In the genomic region with DNA sequence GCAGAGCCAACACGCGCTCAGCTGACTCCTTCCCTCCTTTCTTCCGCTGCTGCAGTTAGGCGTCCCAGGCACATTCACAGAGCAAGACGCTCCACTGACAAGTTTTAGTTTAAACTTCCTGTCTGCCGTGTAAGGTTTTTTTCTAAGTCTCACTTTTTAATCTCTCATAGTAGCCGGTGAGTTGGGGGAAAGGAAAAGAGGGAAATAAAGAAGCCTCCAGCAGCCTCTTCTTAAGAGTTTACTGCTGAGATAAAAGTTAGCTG, we compare ENCODE assay signal across 9 mouse cellular contexts. TPM values are rescaled to one million over a fixed set of nuclear protein-coding genes. Genes with fewer than 3 reads are reported as not detected.
DNase-seq lines count a peak whose midpoint lies in the region; ATAC-seq and TF ChIP-seq lines count a peak whose summit lies in the region.
"Had no signal": no experiment of that assay in that cellular context is flagged by ENCODE, and none has a peak within 500 bp of the region (broad histone marks: within the 10 kb centered on the region; RNA-seq: fewer than 3 reads in every experiment).

No protein-coding gene starts in this region.

- H3K4me3 ChIP-seq in layer of hippocampus, adult 2 months: no peak overlapping the region
- H3K4me3 ChIP-seq in embryonic facial prominence, embryonic 13.5 days: 0 out of 2 replicates have a peak overlapping the region, but pooled peaks have one; percentile 14
- H3K4me3 ChIP-seq in heart, embryonic 16.5 days (ENCODE audit: low read length): no peak overlapping the region
- no peak overlapping the region for H3K4me3 ChIP-seq in liver, embryonic 15.5 days (replicated peaks)

- peak overlapping the region; percentile 56; the same call in 1 of the 2 replicates for H3K27ac ChIP-seq in layer of hippocampus, adult 2 months
- peak overlapping the region; percentile 99 for H3K27ac ChIP-seq in embryonic facial prominence, embryonic 13.5 days
- H3K27ac ChIP-seq in heart, embryonic 16.5 days (ENCODE audit: low read length): peak overlapping the region; percentile 80
- peak overlapping the region; percentile 41; the same call in 1 of the 2 replicates for H3K27ac ChIP-seq in liver, embryonic 15.5 days (replicated peaks)

- peak overlapping the region; percentile 69 for H3K9ac ChIP-seq in embryonic facial prominence, embryonic 13.5 days
- peak overlapping the region; percentile 34; the same call in 1 of the 2 replicates for H3K9ac ChIP-seq in heart, embryonic 16.5 days (ENCODE audit: low read length)
- no peak overlapping the region for H3K9ac ChIP-seq in liver, embryonic 15.5 days

- no peaks in the 10 kb centered on the region for H3K27me3 ChIP-seq in embryonic facial prominence, embryonic 13.5 days
- H3K27me3 ChIP-seq in heart, embryonic 16.5 days (ENCODE audit: control insufficient read depth, insufficient read depth, low read length): no peaks in the 10 kb centered on the region
- H3K27me3 ChIP-seq in liver, embryonic 15.5 days: no peaks in the 10 kb centered on the region

- peaks cover 83% of the 10 kb centered on the region for H3K4me1 ChIP-seq in embryonic facial prominence, embryonic 13.5 days
- H3K4me1 ChIP-seq in heart, embryonic 16.5 days (ENCODE audit: control insufficient read depth, insufficient read depth, low read length): peaks cover 26% of the 10 kb centered on the region
- 0 out of 2 replicates have a peak, but pooled peaks cover 6% of the 10 kb centered on the region for H3K4me1 ChIP-seq in liver, embryonic 15.5 days (replicated peaks)

- no peaks in the 10 kb centered on the region for H3K9me3 ChIP-seq in embryonic facial prominence, embryonic 13.5 days
- no peaks in the 10 kb centered on the region for H3K9me3 ChIP-seq in heart, embryonic 16.5 days (replicated peaks; ENCODE audit: control insufficient read depth, low read length)
- no peaks in the 10 kb centered on the region for H3K9me3 ChIP-seq in liver, embryonic 15.5 days (replicated peaks)

- peak overlapping the region; percentile 49 for H3K4me2 ChIP-seq in embryonic facial prominence, embryonic 13.5 days
- peak overlapping the region; percentile 25; the same call in 1 of the 2 replicates for H3K4me2 ChIP-seq in heart, embryonic 16.5 days (ENCODE audit: low read depth, low read length)
- H3K4me2 ChIP-seq in liver, embryonic 15.5 days: no peak overlapping the region

- TF ChIP-seq CTCF in layer of hippocampus, adult 2 months (conservative IDR thresholded peaks at IDR 0.05): no peak

- no peak for ATAC-seq in embryonic facial prominence, embryonic 13.5 days (ENCODE audit: insufficient number of reproducible peaks, insufficient read depth, low FRiP score, low TSS enrichment, low read depth)
- no peak for ATAC-seq in heart, embryonic 16.5 days (replicated peaks; ENCODE audit: extremely low read depth, insufficient read depth, low FRiP score)
- no peak for ATAC-seq in liver, embryonic 15.5 days (ENCODE audit: insufficient read depth)
- ATAC-seq in granulocyte monocyte progenitor cell, adult 5-6 weeks (replicated peaks; ENCODE audit: poor library complexity, severe bottlenecking): no peak

- no peaks in the 10 kb centered on the region for H3K36me3 ChIP-seq in embryonic facial prominence, embryonic 13.5 days
- no peaks in the 10 kb centered on the region for H3K36me3 ChIP-seq in heart, embryonic 16.5 days (ENCODE audit: control insufficient read depth, insufficient read depth)
- no peaks in the 10 kb centered on the region for H3K36me3 ChIP-seq in liver, embryonic 15.5 days (replicated peaks)

- DNase-seq in layer of hippocampus, adult 2 months (ENCODE audit: low spot score in 2 of 2): no peak
- no peak for DNase-seq in layer of hippocampus, adult 9-11 months
- no peak for DNase-seq in cerebellum, postnatal 36 days

- 15% methylated on average over 7 of the region's 7 CpGs for WGBS in embryonic facial prominence, embryonic 13.5 days
- WGBS in heart, embryonic 16.5 days: 19% methylated on average over 7 of the region's 7 CpGs
- 35% methylated on average over 7 of the region's 7 CpGs for WGBS in liver, embryonic 15.5 days (ENCODE audit: insufficient replicate concordance)

RNA-seq across cellular contexts. Expression of gene 4930558K02Rik, which starts 25.0 kb away (rescaled TPM):
- not detected for total RNA-seq in layer of hippocampus, adult 2 months (2021)
- polyA plus RNA-seq in embryonic facial prominence, embryonic 13.5 days (2015; fragmentation: Nextera tagmentation; extraction: Ambion mirVana): not detected in 2 replicates
- polyA plus RNA-seq in heart, embryonic 16.5 days (2015; fragmentation: Nextera tagmentation; extraction: Ambion mirVana): not detected in 2 replicates
- polyA plus RNA-seq in liver, embryonic 15.5 days (2015; fragmentation: Nextera tagmentation; extraction: Ambion mirVana): not detected in 2 replicates
- not detected in 2 replicates for total RNA-seq in granulocyte monocyte progenitor cell, adult 5-6 weeks (2014; fragmentation: Nextera tagmentation)
- not detected in 2 replicates for total RNA-seq in granulocyte monocyte progenitor cell, adult 5-6 weeks (2017)
- polyA plus RNA-seq: erythroblast, embryonic 14.5 days; liver, embryonic 16.5 days had no signal

RNA-seq across cellular contexts. Expression of gene Pigc, which starts 35.5 kb away (rescaled TPM):
- 10 to 100 TPM; 13.3 to 14.5 TPM for total RNA-seq in layer of hippocampus, adult 2 months (2021)
- 50.4 and 51.4 TPM in 2 replicates for polyA plus RNA-seq in embryonic facial prominence, embryonic 13.5 days (2015; fragmentation: Nextera tagmentation; extraction: Ambion mirVana)
- polyA plus RNA-seq in heart, embryonic 16.5 days (2015; fragmentation: Nextera tagmentation; extraction: Ambion mirVana): 27.0 and 31.7 TPM in 2 replicates
- polyA plus RNA-seq in liver, embryonic 15.5 days (2015; fragmentation: Nextera tagmentation; extraction: Ambion mirVana): 9.3 and 11.6 TPM in 2 replicates
- total RNA-seq in granulocyte monocyte progenitor cell, adult 5-6 weeks (2014; fragmentation: Nextera tagmentation): 17.2 and 17.9 TPM in 2 replicates
- total RNA-seq in granulocyte monocyte progenitor cell, adult 5-6 weeks (2017): 19.0 and 23.6 TPM in 2 replicates

Comparison
In these comparisons a context has a peak if more than half of its experiments do, and no peak if none do; other contexts are left out.
1. H3K27ac ChIP-seq: peak in every context shown above with its lines; median percentile 99 in embryonic facial prominence, embryonic 13.5 days; 80 in heart, embryonic 16.5 days; 56 in layer of hippocampus, adult 2 months; 41 in liver, embryonic 15.5 days.